Mouse (Mus musculus) small intestine, adult 2 months (tissue): ENCODE results near the gene Rps27l. TPM values are rescaled to one million over a fixed set of nuclear protein-coding genes. Genes with fewer than 3 reads are reported as not detected.

Source experiments
- H3K27ac ChIP-seq: fragments of 200-500 bp; 2 replicates; pipeline ENCODE4 v1.5.1; 2012; ENCODE audit warnings: low read depth, low read length, control low read depth, inconsistent platforms; ENCODE audit not compliant: insufficient read depth
- H3K27me3 ChIP-seq: fragments of 200-500 bp; 2 replicates; pipeline ENCODE4 v1.6.1; 2012; ENCODE audit warnings: mild to moderate bottlenecking, moderate library complexity, low read length, inconsistent platforms; ENCODE audit not compliant: control insufficient read depth, insufficient read depth
- H3K36me3 ChIP-seq: fragments of 200-500 bp; 2 replicates; pipeline ENCODE4 v1.6.1; 2012; ENCODE audit warnings: mild to moderate bottlenecking, low read length, control low read depth, inconsistent platforms; ENCODE audit not compliant: control insufficient read depth, insufficient read depth
- H3K4me1 ChIP-seq: fragments of 200-500 bp; 2 replicates; pipeline ENCODE4 v1.6.1; 2012; ENCODE audit warnings: low read length, inconsistent platforms, mixed read lengths; ENCODE audit not compliant: control insufficient read depth, insufficient read depth, insufficient read length
- H3K4me3 ChIP-seq: fragments of 200-500 bp; 2 replicates; pipeline ENCODE4 v1.5.1; 2012; ENCODE audit warnings: low read depth, mild to moderate bottlenecking, control low read depth, inconsistent platforms, low read length, moderate library complexity
- CTCF ChIP-seq: fragments of 200-500 bp; IDR thresholded peaks from 2 replicates; pipeline ENCODE4 v1.5.1; 2012; ENCODE audit warnings: low read depth, mild to moderate bottlenecking, control low read depth, inconsistent platforms, low read length, moderate library complexity, mixed read lengths; ENCODE audit not compliant: insufficient replicate concordance, insufficient read length; ENCODE audit errors: extremely low read depth
- POLR2A ChIP-seq: fragments of 200-500 bp; IDR thresholded peaks from 2 replicates; pipeline ENCODE4 v1.6.1; 2012; ENCODE audit warnings: low read depth, mild to moderate bottlenecking, control low read depth, inconsistent platforms, low read length, moderate library complexity
- WGBS: fragments of 180-500 bp; shearing (Covaris S2); methylation state at CpG from one replicate; pipeline ENCODE4 v1.1.7; 2018; 5-methylcytosine and 5-hydroxymethylcytosine counted together
- polyA plus RNA-seq: library from polyadenylated mRNA; depleted of rRNA; stranded (reverse); fragments of >200 nt; gene quantifications from 2 replicates; pipeline ENCODE4 v1.2.3, GENCODE M21; 2012; rRNA removed

The Rps27l gene
- polyA plus RNA-seq, 1 experiment = 9.6 TPM

GRCm38 (mm10) chr9:66985377-66985776 lies 39.5 kb downstream of the Rps27l start:
- H3K27me3 ChIP-seq = no peaks in the 10 kb centered on the region
- TF ChIP-seq CTCF (no peak), POLR2A (no peak)
- H3K36me3 ChIP-seq = no peaks in the 10 kb centered on the region
- WGBS = 69% methylated on average over 7 of the region's 7 CpGs
- no peak overlapping the region for H3K27ac ChIP-seq
- no peak overlapping the region for H3K4me3 ChIP-seq
- H3K4me1 ChIP-seq = peaks cover 8% of the 10 kb centered on the region; the same call in 1 of the 2 replicates

GRCm38 (mm10) chr9:66988198-66988887 lies 42.5 kb downstream of the Rps27l start:
- Histone ChIP-seq H3K27ac (peak overlapping the region; percentile 7; the same call in 1 of the 2 replicates), H3K27me3 (no peaks in the 10 kb centered on the region), H3K36me3 (no peaks in the 10 kb centered on the region), H3K4me1 (peaks cover 14% of the 10 kb centered on the region), H3K4me3 (no peak overlapping the region)
- TF ChIP-seq CTCF (no peak), POLR2A (no peak)
- WGBS = 70% methylated on average over 11 of the region's 11 CpGs

- TF ChIP-seq CTCF (no peak), POLR2A (no peak)
- 13% methylated on average over 6 of the region's 6 CpGs for WGBS
These were observed 43.1 kb downstream of the Rps27l start for GRCm38 (mm10) chr9:66988888-66989414.

GRCm38 (mm10) chr9:66989581-66989980 lies 43.7 kb downstream of the Rps27l start:
- Histone ChIP-seq H3K36me3 (no peaks in the 10 kb centered on the region), H3K4me1 (peaks cover 20% of the 10 kb centered on the region), H3K4me3 (no peak overlapping the region), H3K27me3 (no peaks in the 10 kb centered on the region), H3K27ac (peak overlapping the region; percentile 67; the same call in 1 of the 2 replicates)
- TF ChIP-seq POLR2A (no peak), CTCF (no peak)
- WGBS = 43% methylated on average over 6 of the region's 6 CpGs

More at GRCm38 (mm10) chr9:66988888-66989414, 43.1 kb downstream of the Rps27l start:
- no peaks in the 10 kb centered on the region for H3K36me3 ChIP-seq
- H3K27me3 ChIP-seq = no peaks in the 10 kb centered on the region
- H3K4me3 ChIP-seq = no peak overlapping the region
- H3K4me1 ChIP-seq = peaks cover 17% of the 10 kb centered on the region
- 0 out of 2 replicates have a peak overlapping the region, but pooled peaks have one; percentile 7 for H3K27ac ChIP-seq

GRCm38 (mm10) chr9:66990046-66990445 lies 44.2 kb downstream of the Rps27l start:
- TF ChIP-seq POLR2A (no peak), CTCF (no peak)
- Histone ChIP-seq H3K4me3 (no peak overlapping the region), H3K36me3 (no peaks in the 10 kb centered on the region), H3K4me1 (peaks cover 20% of the 10 kb centered on the region), H3K27me3 (no peaks in the 10 kb centered on the region), H3K27ac (no peak overlapping the region)
- WGBS = 78% methylated on average over 5 of the region's 5 CpGs

- Histone ChIP-seq H3K27me3 (no peaks in the 10 kb centered on the region), H3K4me1 (peaks cover 20% of the 10 kb centered on the region), H3K4me3 (no peak overlapping the region), H3K27ac (no peak overlapping the region), H3K36me3 (no peaks in the 10 kb centered on the region)
- TF ChIP-seq POLR2A (no peak), CTCF (no peak)
- 45% methylated on average over 9 of the region's 9 CpGs for whole genome bisulfite sequencing
These were observed 45.3 kb downstream of the Rps27l start for GRCm38 (mm10) chr9:66991021-66991749.

GRCm38 (mm10) chr9:66991750-66992410 lies 46.0 kb downstream of the Rps27l start:
- H3K27me3 ChIP-seq = no peaks in the 10 kb centered on the region
- TF ChIP-seq CTCF = no peak
- WGBS = 58% methylated on average over 8 of the region's 8 CpGs
- H3K4me3 ChIP-seq = no peak overlapping the region
- no peaks in the 10 kb centered on the region for H3K36me3 ChIP-seq
- peaks cover 20% of the 10 kb centered on the region for H3K4me1 ChIP-seq
- H3K27ac ChIP-seq = no peak overlapping the region

Other genes starting within 250 kb of the Rps27l start
- 2.8 and 4.4 TPM in 2 replicates for gene Car12, start 232.4 kb upstream of the Rps27l start, polyA plus RNA-seq
- 0.68 and 0.79 TPM in 2 replicates for gene Aph1b, start 150.6 kb upstream of the Rps27l start, polyA plus RNA-seq
- 0.06 TPM in 1 of 2 replicates, not detected in the other for gene Gm10647, start 149.0 kb upstream of the Rps27l start, polyA plus RNA-seq
- 0.13 and 0.22 TPM in 2 replicates for gene Aph1c, start 111.4 kb upstream of the Rps27l start, polyA plus RNA-seq
- 2.7 and 3.0 TPM in 2 replicates for gene Rab8b, start 26.4 kb upstream of the Rps27l start, polyA plus RNA-seq
- 16.3 and 26.8 TPM in 2 replicates for gene Lactb, start 29.4 kb downstream of the Rps27l start, polyA plus RNA-seq
- 146 and 242 TPM in 2 replicates for gene Tpm1, start 103.3 kb downstream of the Rps27l start, polyA plus RNA-seq